Mouse (Mus musculus): ENCODE measurements around the gene Csf3. TPM values are rescaled to one million over a fixed set of nuclear protein-coding genes. Genes with fewer than 3 reads are reported as not detected.
A peak's percentile ranks its signal among the peaks of the same experiment; 100 is the strongest.
"Not testable (repeated sequence)": the region's sequence is repeated elsewhere in the genome, so short reads cannot be mapped to it uniquely, and the experiment has no call there.

Csf3 gene
- polyA plus RNA-seq, 1 experiment from 2014 or later, result not detected

GRCm38 (mm10) chr11:98712009-98712408 lies 10.9 kb downstream of the Csf3 start:
- not testable (repeated sequence) for H3K4me1 ChIP-seq (replicated peaks; ENCODE audit: control insufficient read depth, insufficient read depth, low read length); H3K27ac ChIP-seq (ENCODE audit: low read depth); H3K9me3 ChIP-seq (ENCODE audit: control insufficient read depth, low read length); H3K9ac ChIP-seq (ENCODE audit: low read length); H3K27me3 ChIP-seq (replicated peaks; ENCODE audit: control insufficient read depth, insufficient read depth, low read length); H3K4me2 ChIP-seq (ENCODE audit: low read length); DNase-seq (ENCODE audit: low spot score); ATAC-seq (replicated peaks; ENCODE audit: low FRiP score, low TSS enrichment, low read depth); H3K4me3 ChIP-seq (ENCODE audit: low read depth, low read length)
- H3K36me3 ChIP-seq (ENCODE audit: control insufficient read depth, insufficient read depth, low read length), result peaks cover 78% of the 10 kb centered on the region
- 80% methylated on average over 5 of the region's 6 CpGs for WGBS

GRCm38 (mm10) chr11:98713703-98714102 lies 12.6 kb downstream of the Csf3 start:
- ATAC-seq (replicated peaks; ENCODE audit: low FRiP score, low TSS enrichment, low read depth) (no peak), DNase-seq (ENCODE audit: low spot score) (no peak)
- H3K4me3 ChIP-seq (ENCODE audit: low read depth, low read length), result no peak overlapping the region
- H3K36me3 ChIP-seq (ENCODE audit: control insufficient read depth, insufficient read depth, low read length), result peaks cover 72% of the 10 kb centered on the region
- no peaks in the 10 kb centered on the region for H3K4me1 ChIP-seq (replicated peaks; ENCODE audit: control insufficient read depth, insufficient read depth, low read length)
- no peak overlapping the region for H3K9ac ChIP-seq (ENCODE audit: low read length)
- H3K27me3 ChIP-seq (replicated peaks; ENCODE audit: control insufficient read depth, insufficient read depth, low read length), result no peaks in the 10 kb centered on the region
- H3K4me2 ChIP-seq (ENCODE audit: low read length), result no peak overlapping the region
- WGBS, result 82% methylated on average over 12 of the region's 12 CpGs
- no peak overlapping the region for H3K27ac ChIP-seq (ENCODE audit: low read depth)
- no peaks in the 10 kb centered on the region for H3K9me3 ChIP-seq (ENCODE audit: control insufficient read depth, low read length)

DNA sequence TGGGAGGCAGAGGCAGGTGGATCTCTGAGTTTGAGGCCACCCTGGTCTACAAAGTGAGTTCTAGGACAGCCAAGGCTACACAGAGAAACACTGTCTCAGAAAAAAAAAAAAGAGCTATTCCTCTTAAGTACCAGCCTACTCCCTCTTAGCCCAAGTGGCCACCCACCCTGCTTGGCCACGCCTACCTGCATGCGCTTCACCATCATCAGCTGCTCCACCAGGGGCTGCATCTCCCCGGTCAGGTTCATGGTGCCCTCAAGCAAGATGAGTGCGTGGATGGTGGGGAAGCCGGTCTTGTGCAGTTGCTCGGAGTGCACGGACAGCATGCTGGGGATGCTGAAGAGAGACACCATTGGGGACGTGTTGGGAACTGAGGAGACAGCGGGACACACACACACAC lies 14.9 kb downstream of the Csf3 start:
- H3K4me3 ChIP-seq (ENCODE audit: low read depth, low read length), result no peak overlapping the region
- ATAC-seq (replicated peaks; ENCODE audit: low FRiP score, low TSS enrichment, low read depth) (no peak), DNase-seq (ENCODE audit: low spot score) (no peak)
- WGBS, result 95% methylated on average over 9 of the region's 9 CpGs
- no peak overlapping the region for H3K9ac ChIP-seq (ENCODE audit: low read length)
- H3K4me1 ChIP-seq (replicated peaks; ENCODE audit: control insufficient read depth, insufficient read depth, low read length), result no peaks in the 10 kb centered on the region
- H3K27me3 ChIP-seq (replicated peaks; ENCODE audit: control insufficient read depth, insufficient read depth, low read length), result no peaks in the 10 kb centered on the region
- H3K36me3 ChIP-seq (ENCODE audit: control insufficient read depth, insufficient read depth, low read length), result peaks cover 62% of the 10 kb centered on the region
- no peak overlapping the region for H3K27ac ChIP-seq (ENCODE audit: low read depth)
- H3K4me2 ChIP-seq (ENCODE audit: low read length), result no peak overlapping the region
- no peaks in the 10 kb centered on the region for H3K9me3 ChIP-seq (ENCODE audit: control insufficient read depth, low read length)

- peaks cover 53% of the 10 kb centered on the region for H3K36me3 ChIP-seq (ENCODE audit: control insufficient read depth, insufficient read depth, low read length)
These were observed 16.8 kb downstream of the Csf3 start for GRCm38 (mm10) chr11:98717904-98718303.

DNA sequence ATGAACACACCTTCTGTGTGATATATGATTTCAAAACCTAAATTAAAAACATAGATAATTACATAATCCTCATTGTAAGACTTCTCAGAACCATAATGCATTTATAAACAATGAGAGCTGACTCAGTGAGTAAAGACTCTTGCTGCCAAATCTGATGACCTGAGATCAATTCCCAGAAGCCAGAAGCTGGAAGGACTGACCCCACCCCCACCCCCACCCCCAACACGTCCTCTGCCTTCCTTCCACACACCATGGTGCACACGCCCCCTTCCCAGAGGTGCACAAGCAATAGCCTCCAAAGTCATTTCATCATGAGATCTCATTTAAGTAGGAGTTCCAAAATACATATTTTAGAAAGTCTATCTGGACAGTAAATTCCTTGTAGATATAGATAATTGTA lies 19.7 kb downstream of the Csf3 start:
- no peaks in the 10 kb centered on the region; the same call in 1 of the 2 replicates for H3K4me1 ChIP-seq (replicated peaks; ENCODE audit: control insufficient read depth, insufficient read depth, low read length)
- ATAC-seq (replicated peaks; ENCODE audit: low FRiP score, low TSS enrichment, low read depth) (no peak), DNase-seq (ENCODE audit: low spot score) (no peak)
- no peak overlapping the region for H3K4me3 ChIP-seq (ENCODE audit: low read depth, low read length)
- WGBS, result 83% methylated on average over 2 of the region's 2 CpGs
- H3K4me2 ChIP-seq (ENCODE audit: low read length), result no peak overlapping the region
- H3K9ac ChIP-seq (ENCODE audit: low read length), result no peak overlapping the region
- H3K27ac ChIP-seq (ENCODE audit: low read depth), result no peak overlapping the region
- H3K27me3 ChIP-seq (replicated peaks; ENCODE audit: control insufficient read depth, insufficient read depth, low read length), result no peaks in the 10 kb centered on the region
- H3K36me3 ChIP-seq (ENCODE audit: control insufficient read depth, insufficient read depth, low read length), result peaks cover 25% of the 10 kb centered on the region
- no peaks in the 10 kb centered on the region for H3K9me3 ChIP-seq (ENCODE audit: control insufficient read depth, low read length)

More at GRCm38 (mm10) chr11:98717904-98718303, 16.8 kb downstream of the Csf3 start:
- no peak overlapping the region for H3K27ac ChIP-seq (ENCODE audit: low read depth)
- WGBS, result 20% methylated on average over 13 of the region's 13 CpGs
- no peaks in the 10 kb centered on the region; the same call in 1 of the 2 replicates for H3K4me1 ChIP-seq (replicated peaks; ENCODE audit: control insufficient read depth, insufficient read depth, low read length)
- no peak overlapping the region for H3K4me3 ChIP-seq (ENCODE audit: low read depth, low read length)
- no peak overlapping the region for H3K4me2 ChIP-seq (ENCODE audit: low read length)
- ATAC-seq (replicated peaks; ENCODE audit: low FRiP score, low TSS enrichment, low read depth) (no peak), DNase-seq (ENCODE audit: low spot score) (peak; percentile 78)
- no peaks in the 10 kb centered on the region for H3K9me3 ChIP-seq (ENCODE audit: control insufficient read depth, low read length)
- H3K9ac ChIP-seq (ENCODE audit: low read length), result no peak overlapping the region
- no peaks in the 10 kb centered on the region for H3K27me3 ChIP-seq (replicated peaks; ENCODE audit: control insufficient read depth, insufficient read depth, low read length)

DNA sequence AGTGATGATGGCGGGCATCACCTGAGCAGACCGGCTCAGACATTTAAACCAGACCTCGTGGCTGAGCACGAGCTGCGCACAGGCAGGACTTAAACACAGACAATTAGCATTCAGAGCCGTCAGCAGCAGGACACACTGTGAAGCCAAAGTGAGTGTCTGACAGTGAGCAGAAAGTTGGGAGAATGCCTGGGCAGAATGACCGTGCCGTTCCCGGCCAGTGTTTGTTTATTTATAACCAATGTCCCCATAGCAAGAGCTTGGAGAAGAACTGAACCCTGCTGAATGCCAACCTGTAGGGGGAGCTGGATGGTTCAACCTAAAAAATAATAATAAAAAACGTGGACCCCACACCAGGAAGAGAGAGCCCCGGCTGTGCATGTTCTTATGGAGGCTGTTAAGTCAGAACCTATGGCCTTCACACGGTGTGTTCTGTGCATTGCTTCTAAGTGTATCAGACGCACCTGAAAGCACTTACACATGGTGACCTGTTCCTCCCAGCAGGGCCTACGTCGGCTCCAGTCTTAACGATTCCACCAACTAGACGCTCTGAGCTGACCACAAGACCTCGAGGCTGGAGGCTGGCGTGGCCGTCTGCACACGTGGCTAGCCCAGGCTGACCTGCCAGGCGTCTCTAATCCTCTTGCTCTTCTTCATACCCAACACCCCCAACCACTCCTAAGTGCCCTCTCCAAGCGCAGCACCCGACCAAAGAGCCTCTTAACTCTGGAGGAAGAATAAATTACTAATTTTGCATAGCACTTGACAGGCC lies 20.6 kb downstream of the Csf3 start:
- Histone ChIP-seq H3K36me3 (ENCODE audit: control insufficient read depth, insufficient read depth, low read length) (peaks cover 22% of the 10 kb centered on the region), H3K4me1 (replicated peaks; ENCODE audit: control insufficient read depth, insufficient read depth, low read length) (no peaks in the 10 kb centered on the region; the same call in 1 of the 2 replicates), H3K9ac (ENCODE audit: low read length) (no peak overlapping the region), H3K4me2 (ENCODE audit: low read length) (no peak overlapping the region), H3K27ac (ENCODE audit: low read depth) (peak overlapping the region; percentile 25; the same call in 1 of the 2 replicates), H3K27me3 (replicated peaks; ENCODE audit: control insufficient read depth, insufficient read depth, low read length) (no peaks in the 10 kb centered on the region), H3K9me3 (ENCODE audit: control insufficient read depth, low read length) (no peaks in the 10 kb centered on the region), H3K4me3 (ENCODE audit: low read depth, low read length) (no peak overlapping the region)
- WGBS, result 50% methylated on average over 24 of the region's 24 CpGs
- ATAC-seq (replicated peaks; ENCODE audit: low FRiP score, low TSS enrichment, low read depth), result no peak
- DNase-seq (ENCODE audit: low spot score), result no peak

DNA sequence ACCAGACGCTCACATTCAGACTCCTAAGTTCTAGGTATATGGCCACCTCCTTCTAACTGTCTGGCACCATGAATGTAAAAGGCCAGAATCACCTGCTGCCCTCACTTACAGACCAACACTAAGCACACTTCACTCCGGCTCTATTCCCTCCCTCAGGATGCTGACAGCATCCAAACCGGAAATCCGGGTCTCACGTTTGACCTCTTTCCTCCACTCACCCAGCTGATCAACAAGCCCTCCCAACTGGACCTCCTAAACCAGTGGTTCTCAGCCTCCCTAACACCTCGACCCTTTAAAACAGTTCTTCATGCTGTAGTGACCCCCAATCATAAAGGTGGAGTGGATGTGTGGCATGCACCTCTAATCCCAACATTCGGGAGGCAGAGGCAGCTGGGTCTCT lies 22.0 kb downstream of the Csf3 start:
- DNase-seq (ENCODE audit: low spot score) (no peak), ATAC-seq (replicated peaks; ENCODE audit: low FRiP score, low TSS enrichment, low read depth) (no peak)
- H3K9ac ChIP-seq (ENCODE audit: low read length), result no peak overlapping the region
- H3K36me3 ChIP-seq (ENCODE audit: control insufficient read depth, insufficient read depth, low read length), result peaks cover 24% of the 10 kb centered on the region
- no peaks in the 10 kb centered on the region for H3K27me3 ChIP-seq (replicated peaks; ENCODE audit: control insufficient read depth, insufficient read depth, low read length)
- no peak overlapping the region for H3K4me3 ChIP-seq (ENCODE audit: low read depth, low read length)
- no peaks in the 10 kb centered on the region; the same call in 1 of the 2 replicates for H3K4me1 ChIP-seq (replicated peaks; ENCODE audit: control insufficient read depth, insufficient read depth, low read length)
- H3K27ac ChIP-seq (ENCODE audit: low read depth), result no peak overlapping the region
- H3K9me3 ChIP-seq (ENCODE audit: control insufficient read depth, low read length), result no peaks in the 10 kb centered on the region
- H3K4me2 ChIP-seq (ENCODE audit: low read length), result no peak overlapping the region
- WGBS, result 69% methylated on average over 7 of the region's 7 CpGs

DNA sequence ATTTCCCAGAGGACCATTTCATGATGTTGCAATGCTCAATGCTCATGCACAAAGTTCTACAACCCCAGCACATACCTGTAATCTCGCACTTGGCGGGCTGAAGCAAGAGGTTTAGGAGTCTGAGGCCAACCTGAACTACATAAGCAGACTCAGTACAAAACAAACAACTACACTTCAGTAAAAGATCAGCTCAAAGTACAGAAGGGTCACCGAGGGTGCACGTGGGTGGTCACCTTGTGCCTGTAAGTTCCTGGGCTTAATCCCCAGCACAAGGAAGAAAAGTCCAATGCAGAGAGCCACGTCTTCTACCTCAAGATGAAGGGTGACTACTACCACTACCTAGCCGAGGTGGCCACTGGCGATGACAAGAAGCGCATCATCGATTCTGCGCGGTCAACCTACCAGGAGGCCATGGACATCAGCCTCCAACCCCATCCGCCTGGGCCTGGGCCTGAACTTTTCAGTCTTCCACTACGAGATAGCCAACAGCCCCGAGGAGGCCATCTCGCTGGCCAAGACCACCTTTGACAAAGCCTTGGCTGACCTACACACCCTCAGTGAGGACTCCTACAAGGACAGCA lies 25.0 kb downstream of the Csf3 start:
- H3K9ac ChIP-seq (ENCODE audit: low read length), result no peak overlapping the region
- no peaks in the 10 kb centered on the region for H3K9me3 ChIP-seq (ENCODE audit: control insufficient read depth, low read length)
- peaks cover 5% of the 10 kb centered on the region; the same call in 1 of the 2 replicates for H3K4me1 ChIP-seq (replicated peaks; ENCODE audit: control insufficient read depth, insufficient read depth, low read length)
- no peak overlapping the region for H3K4me2 ChIP-seq (ENCODE audit: low read length)
- 95% methylated on average over 15 of the region's 15 CpGs for WGBS
- no peak overlapping the region for H3K27ac ChIP-seq (ENCODE audit: low read depth)
- no peak overlapping the region for H3K4me3 ChIP-seq (ENCODE audit: low read depth, low read length)
- H3K27me3 ChIP-seq (replicated peaks; ENCODE audit: control insufficient read depth, insufficient read depth, low read length), result no peaks in the 10 kb centered on the region
- peaks cover 14% of the 10 kb centered on the region for H3K36me3 ChIP-seq (ENCODE audit: control insufficient read depth, insufficient read depth, low read length)
- DNase-seq (ENCODE audit: low spot score) (no peak), ATAC-seq (replicated peaks; ENCODE audit: low FRiP score, low TSS enrichment, low read depth) (no peak)

Data from intestine, embryonic 14.5 days (tissue).